Mouse (Mus musculus) neural tube, embryonic 11.5 days (tissue): ENCODE data around the gene Stil. TPM values are rescaled to one million over a fixed set of nuclear protein-coding genes. Genes with fewer than 3 reads are reported as not detected.

Experiments
- ATAC-seq: fragments of 200-750 bp; cut with Nextera tagmentation; 2 replicates; pipeline ENCODE4 v1.8.0; 2017; ENCODE audit warnings: moderate number of reproducible peaks, mild to moderate bottlenecking, moderate TSS enrichment, moderate library complexity; ENCODE audit not compliant: insufficient read depth, low FRiP score, low TSS enrichment
- DNase-seq: peaks from one replicate; pipeline ENCODE4 v3.0.0-alpha.2; 2015; ENCODE audit warnings: low spot score
- H3K27ac ChIP-seq: fragments of 300-500 bp; sonication (generic); 2 replicates; pipeline ENCODE4 v1.5.1; 2014; ENCODE audit warnings: low read depth, mild to moderate bottlenecking, low read length
- H3K27me3 ChIP-seq: fragments of 300-500 bp; sonication (generic); 2 replicates; pipeline ENCODE4 v1.6.1; 2014; ENCODE audit warnings: mild to moderate bottlenecking, low read length, mixed read lengths; ENCODE audit not compliant: control insufficient read depth, insufficient read depth
- H3K36me3 ChIP-seq: fragments of 300-500 bp; sonication (generic); 2 replicates; pipeline ENCODE4 v1.6.1; 2014; ENCODE audit warnings: mild to moderate bottlenecking, low read length, moderate library complexity, mixed read lengths; ENCODE audit not compliant: control insufficient read depth, insufficient read depth
- H3K4me1 ChIP-seq: fragments of 300-500 bp; sonication (generic); 2 replicates; pipeline ENCODE4 v1.6.1; 2014; ENCODE audit warnings: low read length, mixed read lengths; ENCODE audit not compliant: control insufficient read depth, insufficient read depth
- H3K4me2 ChIP-seq: fragments of 300-500 bp; sonication (generic); 2 replicates; pipeline ENCODE4 v1.6.1; 2014; ENCODE audit warnings: low read depth, mild to moderate bottlenecking, moderate library complexity
- H3K4me3 ChIP-seq: fragments of 300-500 bp; sonication (generic); 2 replicates; pipeline ENCODE4 v1.5.1; 2014; ENCODE audit warnings: low read depth, low read length
- H3K9ac ChIP-seq: fragments of 300-500 bp; sonication (generic); 2 replicates; pipeline ENCODE4 v1.6.1; 2014; ENCODE audit warnings: mild to moderate bottlenecking, low read length
- H3K9me3 ChIP-seq: fragments of 300-500 bp; sonication (generic); 2 replicates; pipeline ENCODE4 v1.6.1; 2016; ENCODE audit warnings: low read length; ENCODE audit not compliant: control insufficient read depth
- WGBS: fragments of 180-500 bp; shearing (Covaris S2); extraction: QIAGEN DNeasy Blood & Tissue Kit; methylation state at CpG from one replicate; pipeline ENCODE4 v1.1.7; 2014; 5-methylcytosine and 5-hydroxymethylcytosine counted together
- polyA plus RNA-seq: library from polyadenylated mRNA; unstranded; fragments of >200 nt; fragmentation: Nextera tagmentation; extraction: Ambion mirVana; gene quantifications from 2 replicates; pipeline ENCODE4 v1.2.1, GENCODE M21; 2014

Gene Stil
- polyA plus RNA-seq, 1 experiment from 2014 or later: 18.9 TPM

DNA sequence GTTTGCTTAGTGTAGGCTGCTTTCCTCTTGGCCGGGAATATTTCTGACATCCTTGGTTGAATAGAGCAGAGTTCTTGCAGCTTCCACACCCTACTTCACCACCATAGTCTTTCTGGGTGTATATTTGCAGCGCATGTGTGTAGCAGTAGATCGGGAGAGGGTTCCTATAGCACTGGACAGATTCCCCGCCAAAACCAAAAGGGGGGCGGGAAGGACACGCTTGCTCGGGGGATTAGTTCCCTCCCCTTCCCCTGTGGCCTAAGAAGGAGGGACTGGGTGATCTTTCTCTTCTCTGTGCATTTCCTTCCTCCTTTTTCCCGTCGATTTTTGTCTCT lies 62.5 kb downstream of the Stil start:
- Histone ChIP-seq H3K36me3 (no peaks in the 10 kb centered on the region), H3K27me3 (peaks cover 85% of the 10 kb centered on the region), H3K9me3 (no peaks in the 10 kb centered on the region), H3K4me1 (peaks cover 13% of the 10 kb centered on the region), H3K9ac (no peak overlapping the region), H3K4me2 (peak overlapping the region; percentile 85), H3K27ac (no peak overlapping the region), H3K4me3 (peak overlapping the region; percentile 44)
- peak; percentile 23 for DNase-seq
- WGBS: 2% methylated on average over 9 of the region's 9 CpGs
- no peak for ATAC-seq

DNA sequence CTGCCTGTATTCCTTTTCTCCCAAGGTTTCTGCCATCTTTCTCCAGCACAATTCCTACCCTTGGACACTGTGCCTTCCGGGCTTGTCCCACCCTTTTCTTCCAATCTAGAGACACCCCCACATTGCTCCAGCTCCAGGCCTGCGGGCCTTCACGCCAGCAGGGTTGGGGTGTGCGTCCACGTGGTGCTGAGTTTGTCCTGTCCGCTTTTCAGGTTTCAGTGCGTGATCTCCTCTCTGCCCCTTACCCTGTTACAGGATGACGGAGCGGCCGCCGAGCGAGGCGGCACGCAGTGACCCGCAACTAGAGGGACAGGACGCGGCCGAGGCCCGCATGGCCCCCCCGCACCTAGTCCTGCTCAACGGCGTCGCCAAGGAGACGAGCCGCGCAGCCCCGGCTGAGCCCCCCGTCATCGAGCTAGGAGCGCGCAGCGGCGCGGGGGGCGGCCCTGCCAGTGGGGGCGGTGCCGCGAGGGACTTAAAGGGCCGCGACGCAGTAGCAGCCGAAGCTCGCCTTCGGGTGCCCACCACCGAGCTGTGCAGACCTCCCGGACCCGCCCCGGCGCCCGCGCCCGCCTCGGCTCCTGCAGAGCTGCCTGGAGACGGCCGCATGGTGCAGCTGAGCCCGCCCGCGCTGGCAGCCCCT lies 63.0 kb downstream of the Stil start:
- Histone ChIP-seq H3K27ac (no peak overlapping the region), H3K36me3 (no peaks in the 10 kb centered on the region), H3K4me1 (peaks cover 13% of the 10 kb centered on the region), H3K27me3 (peaks cover 80% of the 10 kb centered on the region), H3K4me3 (peak overlapping the region; percentile 44), H3K4me2 (peak overlapping the region; percentile 85), H3K9me3 (no peaks in the 10 kb centered on the region), H3K9ac (peak overlapping the region; percentile 57)
- 1% methylated on average over 53 of the region's 58 CpGs for WGBS
- ATAC-seq (peak; percentile 87), DNase-seq (peak; percentile 74)

DNA sequence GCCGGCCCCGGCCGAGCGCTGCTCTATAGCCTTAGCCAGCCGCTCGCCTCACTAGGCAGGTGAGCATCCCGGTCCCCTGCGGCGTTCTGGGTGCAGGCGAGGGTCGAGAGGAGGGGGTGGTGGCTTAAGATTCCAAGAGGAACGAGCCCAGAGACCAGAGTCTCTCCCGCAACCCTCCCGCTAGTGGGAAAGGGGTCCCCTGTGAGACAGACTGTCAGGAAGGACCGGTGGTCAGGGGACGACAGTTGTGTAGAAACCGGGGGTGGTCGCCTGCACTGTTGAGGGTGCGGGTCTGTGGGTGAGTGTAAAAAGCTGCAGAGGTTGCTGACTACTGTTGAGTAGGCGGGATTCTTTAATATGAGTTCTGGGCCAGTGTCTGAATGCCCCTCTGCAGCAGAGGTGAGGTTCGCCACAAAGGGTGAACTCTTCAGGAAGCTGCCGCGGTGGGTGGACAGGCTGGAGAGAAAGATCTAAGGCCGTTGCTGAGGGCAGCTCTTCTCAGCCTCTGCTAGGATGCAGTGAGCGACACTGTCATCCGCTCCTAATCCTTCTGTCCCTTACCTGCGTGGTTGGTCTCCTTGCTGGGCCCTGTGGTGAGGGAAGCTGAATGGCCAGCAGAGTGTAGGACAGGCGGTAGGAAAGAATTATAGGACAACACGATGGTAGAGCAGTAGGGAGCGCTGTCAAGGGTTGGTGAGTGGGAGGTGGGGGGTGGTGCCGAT lies 63.7 kb downstream of the Stil start:
- WGBS: under 1% methylated on average over 31 of the region's 31 CpGs
- peak overlapping the region; percentile 44 for H3K4me3 ChIP-seq
- peak overlapping the region; percentile 57 for H3K9ac ChIP-seq
- H3K9me3 ChIP-seq: no peaks in the 10 kb centered on the region
- H3K4me2 ChIP-seq: peak overlapping the region; percentile 85
- no peak overlapping the region for H3K27ac ChIP-seq
- ATAC-seq (peak; percentile 40; the same call in 1 of the 2 replicates), DNase-seq (peak; percentile 22)
- H3K36me3 ChIP-seq: no peaks in the 10 kb centered on the region
- peaks cover 74% of the 10 kb centered on the region for H3K27me3 ChIP-seq
- peaks cover 13% of the 10 kb centered on the region for H3K4me1 ChIP-seq

DNA sequence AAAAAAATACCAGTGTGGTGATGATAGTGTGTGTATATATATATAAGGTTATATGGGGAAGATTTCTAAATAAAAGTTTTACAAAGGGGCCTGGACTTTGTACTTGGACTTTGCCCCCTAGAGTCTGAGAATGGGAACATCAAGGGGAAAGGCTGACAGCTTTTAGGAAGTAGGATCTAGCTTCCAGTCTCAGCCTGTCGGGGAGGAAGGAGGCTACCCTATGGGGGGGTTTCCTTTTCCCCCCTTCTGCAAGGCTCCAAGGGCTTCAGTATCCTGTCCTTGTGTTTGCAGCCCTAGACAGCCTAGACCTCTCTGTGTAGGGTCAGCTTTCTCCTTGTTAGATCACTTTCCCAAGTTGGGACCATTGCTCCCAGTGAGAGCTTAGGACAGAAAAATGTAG lies 71.7 kb downstream of the Stil start:
- no peaks in the 10 kb centered on the region for H3K9me3 ChIP-seq
- no peaks in the 10 kb centered on the region for H3K4me1 ChIP-seq
- H3K4me2 ChIP-seq: no peak overlapping the region
- no peaks in the 10 kb centered on the region for H3K36me3 ChIP-seq
- no peaks in the 10 kb centered on the region for H3K27me3 ChIP-seq
- DNase-seq (no peak), ATAC-seq (no peak)
- H3K9ac ChIP-seq: no peak overlapping the region
- H3K4me3 ChIP-seq: no peak overlapping the region
- no peak overlapping the region for H3K27ac ChIP-seq
- WGBS: 46% methylated on average over 1 of the region's 1 CpGs

DNA sequence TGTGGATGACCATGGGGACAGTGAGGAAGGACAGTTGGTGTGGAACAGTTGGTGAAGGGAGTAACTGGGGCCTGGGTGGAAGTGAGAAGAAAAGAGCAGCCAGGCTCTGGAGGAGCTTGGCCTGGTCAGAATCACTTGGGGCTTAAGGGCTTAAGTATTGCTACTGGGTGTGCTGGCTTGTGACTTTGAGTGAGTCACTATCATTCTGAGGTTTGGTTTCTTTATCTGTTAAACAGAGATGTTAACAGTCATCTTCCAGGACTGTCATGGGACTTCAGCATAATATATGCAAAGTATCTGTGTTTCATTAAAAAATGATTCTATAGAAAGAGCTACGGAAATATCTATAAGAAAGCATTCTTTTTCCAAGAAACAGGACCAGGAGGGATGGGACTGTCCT lies 74.8 kb downstream of the Stil start:
- no peak overlapping the region for H3K4me3 ChIP-seq
- H3K4me1 ChIP-seq: peaks cover 8% of the 10 kb centered on the region; the same call in 1 of the 2 replicates
- no peak overlapping the region for H3K9ac ChIP-seq
- WGBS: 92% methylated on average over 1 of the region's 1 CpGs
- no peak overlapping the region for H3K4me2 ChIP-seq
- H3K27ac ChIP-seq: no peak overlapping the region
- no peaks in the 10 kb centered on the region for H3K36me3 ChIP-seq
- ATAC-seq: no peak
- H3K27me3 ChIP-seq: no peaks in the 10 kb centered on the region
- H3K9me3 ChIP-seq: no peaks in the 10 kb centered on the region
- DNase-seq: no peak

DNA sequence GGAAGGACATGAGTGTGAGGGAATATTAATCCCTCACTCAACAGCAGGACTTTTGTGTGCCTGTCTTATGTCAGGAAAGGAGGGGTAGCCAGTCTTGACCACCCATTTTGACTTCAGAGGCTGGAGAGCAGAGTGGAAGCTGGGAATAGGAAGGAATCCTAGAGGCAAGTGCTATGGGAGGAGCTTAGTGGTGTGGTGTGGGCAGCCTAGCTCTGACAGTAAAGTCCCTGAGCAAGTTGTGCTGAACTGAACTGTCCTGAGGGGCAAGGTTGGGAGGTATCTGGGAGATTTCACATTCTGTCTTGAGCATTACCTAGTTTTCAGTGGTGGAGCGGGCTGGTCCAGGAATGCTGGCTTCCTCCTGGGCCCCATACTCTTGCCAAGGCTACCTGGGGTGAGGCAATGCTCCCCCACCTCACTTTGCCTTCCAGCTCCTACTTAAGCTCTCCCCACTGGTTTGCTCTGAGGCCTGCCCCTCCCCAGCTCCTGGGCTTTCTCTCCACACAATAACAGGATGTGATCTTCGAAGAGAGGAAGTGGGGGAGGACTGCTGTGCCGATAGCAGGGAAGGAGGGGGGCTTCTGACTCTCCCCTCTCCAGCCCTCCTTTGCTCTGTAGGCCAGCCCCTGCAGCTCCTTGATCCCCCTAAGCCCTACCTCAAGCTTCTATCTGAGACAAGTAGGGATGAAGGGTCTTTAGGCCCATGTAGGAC lies 75.4 kb downstream of the Stil start:
- Histone ChIP-seq H3K4me2 (no peak overlapping the region), H3K9ac (no peak overlapping the region), H3K4me3 (no peak overlapping the region), H3K27me3 (no peaks in the 10 kb centered on the region), H3K27ac (no peak overlapping the region), H3K4me1 (peaks cover 11% of the 10 kb centered on the region; the same call in 1 of the 2 replicates), H3K9me3 (no peaks in the 10 kb centered on the region), H3K36me3 (no peaks in the 10 kb centered on the region)
- WGBS: 57% methylated on average over 3 of the region's 3 CpGs
- no peak for ATAC-seq
- no peak for DNase-seq

DNA sequence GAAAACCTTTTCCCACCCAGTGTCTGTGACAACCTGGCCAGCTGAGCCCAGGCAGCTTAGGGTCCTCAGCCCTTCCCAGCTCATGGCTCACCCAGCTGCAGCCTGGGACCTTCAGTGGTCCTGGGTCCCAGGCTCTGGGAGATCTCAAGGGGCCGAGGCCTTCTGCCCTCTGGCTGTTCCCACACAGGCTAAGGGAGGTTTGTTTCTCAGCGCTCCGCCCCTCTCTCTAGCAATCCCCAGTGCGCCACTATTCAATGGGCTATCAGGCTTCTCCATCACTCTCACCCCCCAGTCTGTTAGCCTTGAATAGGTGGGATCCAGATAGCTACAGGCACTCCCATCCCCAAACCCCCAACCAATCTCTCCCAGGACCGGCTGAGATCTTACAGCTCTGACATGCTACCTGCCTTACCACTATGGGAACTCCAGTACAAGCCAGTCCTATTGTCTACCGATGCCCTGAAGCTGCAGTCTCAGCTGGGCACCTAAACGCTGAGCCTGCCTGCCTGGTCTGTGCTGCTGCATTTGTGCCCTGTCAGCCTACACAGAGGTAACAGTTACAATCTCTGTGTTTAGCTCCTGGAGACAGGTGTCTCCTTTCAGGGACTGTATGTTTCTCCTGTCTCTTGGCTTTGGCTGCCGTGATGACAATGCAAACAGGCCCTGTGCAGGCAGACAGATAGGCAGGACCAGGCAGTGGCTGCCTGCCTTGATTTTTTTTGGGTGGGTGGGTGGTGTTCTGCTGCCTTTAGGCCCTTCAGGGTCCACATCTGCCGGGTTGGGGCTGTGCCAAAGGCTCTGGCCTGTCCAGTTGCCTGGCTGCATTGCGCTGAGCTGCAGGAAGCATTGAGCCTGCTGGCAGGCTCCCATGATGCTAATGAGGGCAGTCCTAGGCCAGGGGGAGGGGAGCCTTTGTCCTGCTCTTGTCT lies 79.2 kb downstream of the Stil start:
- 19% methylated on average over 10 of the region's 10 CpGs for WGBS
- H3K27ac ChIP-seq: 0 out of 2 replicates have a peak overlapping the region, but pooled peaks have one; percentile 42
- no peak overlapping the region for H3K4me2 ChIP-seq

DNA sequence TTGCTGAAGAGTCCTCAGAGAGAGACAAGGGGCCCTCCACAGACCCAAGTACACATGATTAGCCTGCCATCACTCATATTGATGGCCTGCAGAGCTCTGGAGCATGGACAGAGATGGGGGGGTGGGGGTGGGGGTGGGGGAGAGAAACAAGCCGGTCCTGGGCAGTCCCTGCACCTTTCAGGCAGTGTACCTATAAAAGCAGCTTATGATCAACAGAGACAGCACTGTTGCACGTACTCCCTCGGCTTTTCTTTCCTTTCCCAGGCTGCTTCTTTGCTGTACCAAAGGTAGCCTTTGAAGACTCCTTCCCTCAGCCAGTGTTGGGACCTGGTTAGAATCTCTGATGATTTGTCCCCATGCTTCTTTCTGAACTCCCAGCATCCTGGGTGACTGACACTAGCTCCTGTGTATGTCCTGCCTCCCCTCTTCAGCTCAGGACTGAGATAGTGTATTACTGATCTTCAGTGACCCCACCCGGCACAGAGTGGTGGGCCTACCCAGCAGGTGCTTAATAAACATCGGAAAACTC lies 79.9 kb downstream of the Stil start:
- H3K27ac ChIP-seq: no peak overlapping the region
- H3K36me3 ChIP-seq: no peaks in the 10 kb centered on the region
- no peaks in the 10 kb centered on the region for H3K9me3 ChIP-seq
- ATAC-seq (peak; percentile 1; the same call in 1 of the 2 replicates), DNase-seq (no peak)
- H3K4me2 ChIP-seq: no peak overlapping the region
- H3K27me3 ChIP-seq: no peaks in the 10 kb centered on the region
- peaks cover 11% of the 10 kb centered on the region; the same call in 1 of the 2 replicates for H3K4me1 ChIP-seq
- peak overlapping the region; percentile 30; the same call in 1 of the 2 replicates for H3K9ac ChIP-seq
- H3K4me3 ChIP-seq: no peak overlapping the region
- WGBS: 8% methylated on average over 5 of the region's 5 CpGs

More for the DNA sequence above, 79.2 kb downstream of the Stil start:
- H3K9ac ChIP-seq: peak overlapping the region; percentile 39
- no peaks in the 10 kb centered on the region for H3K36me3 ChIP-seq
- H3K4me3 ChIP-seq: no peak overlapping the region
- no peaks in the 10 kb centered on the region for H3K27me3 ChIP-seq
- peak; percentile 74 for DNase-seq
- H3K4me1 ChIP-seq: peaks cover 11% of the 10 kb centered on the region; the same call in 1 of the 2 replicates
- ATAC-seq: peak; percentile 84
- no peaks in the 10 kb centered on the region for H3K9me3 ChIP-seq
